Mouse (Mus musculus) ES-E14 (cell line): Measurements from ENCODE around the gene Lyl1. TPM values are rescaled to one million over a fixed set of nuclear protein-coding genes. Genes with fewer than 3 reads are reported as not detected.

Source experiments
- DNase-seq: peaks from one replicate; pipeline ENCODE4 v3.0.0-alpha.2; 2013; ENCODE audit warnings: low read depth, low spot score
- H3K27ac ChIP-seq: 2 replicates; pipeline ENCODE4 v1.5.1; 2012; ENCODE audit warnings: low read depth, mild to moderate bottlenecking, low read length, moderate library complexity, mixed read lengths; ENCODE audit not compliant: poor library complexity, insufficient read depth, severe bottlenecking
- H3K36me3 ChIP-seq: 2 replicates; pipeline ENCODE4 v1.6.1; 2012; ENCODE audit warnings: mild to moderate bottlenecking, low read length, moderate library complexity, mixed read lengths; ENCODE audit not compliant: control insufficient read depth, poor library complexity, insufficient read depth, severe bottlenecking
- H3K4me1 ChIP-seq, 2 experiments: fragments of 150-350 bp in 1 of 2; sonication (generic) in 1 of 2; 2 replicates each; pipeline ENCODE4 v1.6.1; 2012; ENCODE audit warnings: low read length in 2 of 2, mild to moderate bottlenecking in 1 of 2, mixed read lengths in 1 of 2; ENCODE audit not compliant: control insufficient read depth in 2 of 2, insufficient read depth in 2 of 2, poor library complexity in 1 of 2
- H3K4me3 ChIP-seq, 2 experiments: fragments of 150-350 bp in 1 of 2; sonication (generic) in 1 of 2; 2 replicates each; pipeline ENCODE4 v1.5.1; 2012; ENCODE audit warnings: low read length in 2 of 2, low read depth in 1 of 2, mild to moderate bottlenecking in 1 of 2, mixed read lengths in 1 of 2; ENCODE audit not compliant: insufficient read depth in 1 of 2, poor library complexity in 1 of 2, severe bottlenecking in 1 of 2
- H3K9ac ChIP-seq: 2 replicates; pipeline ENCODE4 v1.6.1; 2012; ENCODE audit warnings: low read depth, mild to moderate bottlenecking, low read length, mixed read lengths; ENCODE audit not compliant: poor library complexity, insufficient read depth, severe bottlenecking
- H3K9me3 ChIP-seq: fragments of 150-350 bp; sonication (generic); 2 replicates; pipeline ENCODE4 v1.6.1; 2012; ENCODE audit warnings: low read depth, mild to moderate bottlenecking, low read length; ENCODE audit not compliant: control insufficient read depth, insufficient read depth
- CHD2 ChIP-seq: IDR thresholded peaks from 2 replicates; pipeline ENCODE4 v1.6.1; 2014; ENCODE audit warnings: mild to moderate bottlenecking, low read depth, low read length, inconsistent platforms
- HCFC1 ChIP-seq: IDR thresholded peaks from 2 replicates; pipeline ENCODE4 v1.6.1; 2012; ENCODE audit warnings: low read length, inconsistent platforms, borderline replicate concordance; ENCODE audit not compliant: insufficient read depth
- MAFK ChIP-seq: IDR thresholded peaks from 2 replicates; pipeline ENCODE4 v1.6.1; 2014; ENCODE audit warnings: mild to moderate bottlenecking, low read depth, low read length, inconsistent platforms; ENCODE audit not compliant: insufficient read depth
- ZC3H11A ChIP-seq: IDR thresholded peaks from 2 replicates; pipeline ENCODE4 v1.6.1; 2012; ENCODE audit warnings: low read depth, mild to moderate bottlenecking, inconsistent platforms, low read length, borderline replicate concordance
- ZNF384 ChIP-seq: IDR thresholded peaks from 2 replicates; pipeline ENCODE4 v1.6.1; 2012; ENCODE audit warnings: low read depth, low read length, inconsistent platforms
- in situ Hi-C, 2 experiments: fragments of 600-800 bp; cut with MboI; formaldehyde crosslinking; loops; one replicate each; pipeline ENCODE4 v1.15.1; 2025; ENCODE audit warnings: low sequenced_read_pairs in 2 of 2, inconsistent platforms in 1 of 2; ENCODE audit not compliant: unreplicated experiment in 2 of 2
- total RNA-seq: library from RNA; depleted of rRNA; stranded (reverse); fragments of 300-350 nt; gene quantifications from 2 replicates; pipeline ENCODE4 v1.2.3, GENCODE M21; 2012

Gene Lyl1
- total RNA-seq, 1 experiment, result 0.49 TPM

DNA sequence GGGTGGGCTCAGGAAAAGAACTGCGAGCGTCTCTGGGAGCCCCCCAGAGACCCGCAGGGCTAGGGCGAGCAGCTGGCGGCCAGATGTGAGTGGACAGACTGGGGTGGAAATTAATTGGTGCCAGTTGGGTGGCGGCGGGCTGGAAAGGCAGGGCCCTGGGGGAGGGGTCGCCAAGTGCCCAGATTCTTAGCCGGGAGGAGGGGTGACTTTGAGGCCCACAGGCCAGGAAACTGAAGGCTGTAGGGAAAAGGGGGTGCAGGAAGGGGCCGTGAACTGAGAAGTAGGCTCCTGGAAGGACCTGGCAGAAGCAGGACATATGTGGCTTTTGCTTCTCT is 45.1 kb upstream of the Lyl1 start:
- H3K4me1 ChIP-seq, result peaks cover 11 to 14% of the 10 kb centered on the region in 2 experiments
- peak overlapping the region; percentile 77 to 83 for H3K4me3 ChIP-seq
- in situ Hi-C loops, result no loop called here
- peak overlapping the region; percentile 89 for H3K9ac ChIP-seq
- H3K27ac ChIP-seq, result peak overlapping the region; percentile 97
- H3K36me3 ChIP-seq, result no peaks in the 10 kb centered on the region
- H3K9me3 ChIP-seq, result no peaks in the 10 kb centered on the region
- DNase-seq, result no peak
- TF ChIP-seq ZC3H11A (no peak), CHD2 (no peak), MAFK (no peak), ZNF384 (no peak), HCFC1 (no peak)

DNA sequence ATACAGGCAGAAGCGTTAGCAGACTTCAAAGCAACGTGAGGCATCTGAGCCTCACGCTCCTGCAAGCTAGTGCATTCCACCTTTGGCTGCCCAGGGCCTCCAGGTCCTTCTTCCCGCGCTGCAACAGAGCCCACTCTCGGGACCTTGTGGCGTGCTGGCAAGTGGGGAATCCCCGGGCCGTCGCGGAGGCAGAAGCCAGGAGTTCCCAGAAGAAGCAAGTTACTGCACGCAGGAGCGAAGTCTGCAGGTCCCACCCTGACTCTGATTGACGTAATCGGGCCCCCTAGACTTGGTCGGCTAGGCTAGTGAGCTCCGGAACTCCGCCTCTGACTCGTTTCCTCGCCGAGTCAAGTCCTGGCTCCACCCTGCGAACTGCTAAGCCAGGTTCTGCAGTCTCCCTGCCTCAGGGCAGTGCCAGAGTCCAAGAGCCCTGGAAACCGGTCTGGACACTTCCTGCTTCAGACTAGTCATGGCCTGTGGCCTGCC is 44.6 kb upstream of the Lyl1 start:
- Histone ChIP-seq H3K27ac (peak overlapping the region; percentile 97), H3K4me1 (peaks cover 9 to 14% of the 10 kb centered on the region in 2 experiments), H3K9ac (peak overlapping the region; percentile 89), H3K4me3 (peak overlapping the region; percentile 77 to 83), H3K9me3 (no peaks in the 10 kb centered on the region), H3K36me3 (peaks cover 4% of the 10 kb centered on the region)
- TF ChIP-seq HCFC1 (no peak), MAFK (no peak), ZNF384 (no peak), ZC3H11A (no peak), CHD2 (no peak)
- no peak for DNase-seq
- in situ Hi-C loops, result no loop called here

DNA sequence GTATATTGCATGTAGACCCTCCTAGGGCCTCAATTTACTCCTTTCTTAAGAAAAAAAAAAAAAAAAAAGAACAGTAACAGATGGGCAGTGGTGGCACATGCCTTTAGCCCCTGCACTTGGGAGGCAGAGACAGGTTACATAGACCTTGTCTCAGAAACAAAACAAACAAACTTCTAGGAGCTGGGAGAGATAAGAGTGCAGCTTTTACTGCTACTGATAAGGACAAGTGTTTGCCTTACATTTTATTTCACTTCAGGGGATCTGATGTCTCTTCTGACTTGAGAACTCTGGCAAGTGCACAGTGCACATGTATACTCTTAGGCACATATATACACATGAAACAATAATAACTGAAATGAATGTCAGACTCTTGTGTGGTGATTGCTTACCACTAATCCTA is 44.1 kb upstream of the Lyl1 start:
- peak overlapping the region; percentile 89; the same call in 1 of the 2 replicates for H3K9ac ChIP-seq
- in situ Hi-C loops, result no loop called here
- H3K36me3 ChIP-seq, result peaks cover 9% of the 10 kb centered on the region
- TF ChIP-seq HCFC1 (no peak), ZNF384 (no peak; the same call in 1 of the 2 replicates), CHD2 (no peak), MAFK (no peak), ZC3H11A (no peak)
- peak overlapping the region; percentile 97 for H3K27ac ChIP-seq
- H3K4me3 ChIP-seq, result peak overlapping the region; percentile 77 to 83
- no peaks in the 10 kb centered on the region for H3K9me3 ChIP-seq
- H3K4me1 ChIP-seq, result peaks cover 9 to 14% of the 10 kb centered on the region in 2 experiments
- DNase-seq, result no peak

DNA sequence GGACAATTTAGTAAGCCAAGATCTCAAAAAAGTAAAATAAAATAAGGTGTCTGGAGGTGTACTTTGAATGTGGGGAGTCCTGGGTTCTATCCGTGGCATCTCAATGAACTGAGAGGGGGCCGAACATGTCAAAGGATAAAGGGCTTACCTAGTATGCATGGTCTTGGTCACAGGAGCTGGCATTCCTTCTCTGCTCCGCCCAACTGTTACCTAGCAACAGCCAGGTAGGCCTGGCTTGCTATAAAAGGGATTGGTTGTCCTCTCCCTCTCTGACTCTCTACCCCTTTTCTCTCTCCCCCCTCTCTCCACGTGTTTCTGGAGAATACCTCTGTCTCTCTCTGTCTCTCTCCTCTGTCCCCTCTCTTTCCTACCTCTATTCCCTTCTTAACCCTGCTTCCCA is 43.6 kb upstream of the Lyl1 start:
- no peaks in the 10 kb centered on the region for H3K9me3 ChIP-seq
- TF ChIP-seq MAFK (no peak), CHD2 (no peak), HCFC1 (no peak), ZC3H11A (no peak), ZNF384 (no peak)
- no peak for DNase-seq
- H3K4me3 ChIP-seq, result peak overlapping the region; percentile 77 to 83
- peak overlapping the region; percentile 97; the same call in 1 of the 2 replicates for H3K27ac ChIP-seq
- peaks cover 9% of the 10 kb centered on the region for H3K36me3 ChIP-seq
- peaks cover 9 to 14% of the 10 kb centered on the region in 2 experiments for H3K4me1 ChIP-seq
- in situ Hi-C loops, result no loop called here
- H3K9ac ChIP-seq, result peak overlapping the region; percentile 89; the same call in 1 of the 2 replicates
